33 mouse cellular contexts compared by ENCODE assay signal in the genomic region with DNA sequence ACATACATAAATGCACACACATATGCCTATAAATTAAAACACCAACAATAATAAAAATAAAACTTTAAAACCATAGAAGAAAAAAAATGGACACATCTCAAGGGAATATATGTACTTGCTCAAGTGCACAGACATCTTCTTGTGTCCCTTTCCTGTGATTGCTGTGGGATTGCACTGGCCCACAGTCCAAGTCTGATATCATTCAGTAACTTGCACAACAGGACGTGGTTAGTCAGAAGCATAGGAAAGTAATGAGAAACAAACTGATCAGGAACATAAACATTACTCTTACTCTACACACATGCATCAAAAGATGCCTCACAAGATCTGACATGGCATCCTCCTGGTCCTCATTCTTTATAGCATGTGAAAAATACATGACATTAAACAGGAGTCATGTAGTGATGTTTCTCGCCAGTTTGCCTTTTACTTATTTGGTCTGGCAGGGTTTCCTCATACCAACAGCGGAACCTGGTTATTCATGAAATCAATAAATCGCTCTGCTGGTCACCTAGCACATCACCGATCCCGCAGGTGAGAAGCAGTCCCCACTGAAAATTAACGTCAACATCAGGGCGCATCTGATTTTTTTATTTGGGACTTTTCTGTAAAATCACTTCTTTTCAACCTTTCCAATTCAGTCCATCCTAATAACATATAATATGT. TPM values are rescaled to one million over a fixed set of nuclear protein-coding genes. Genes with fewer than 3 reads are reported as not detected.
"Had no signal": no experiment of that assay in that cellular context is flagged by ENCODE, and none has a peak within 500 bp of the region (broad histone marks: within the 10 kb centered on the region; RNA-seq: fewer than 3 reads in every experiment).

No protein-coding gene starts in this region.

- H3K9ac ChIP-seq: limb, embryonic 12.5 days; limb, embryonic 13.5 days; limb, embryonic 15.5 days; liver, embryonic 13.5 days; liver, embryonic 14.5 days; liver, embryonic 15.5 days; lung, embryonic 14.5 days; lung, embryonic 15.5 days; midbrain, embryonic 12.5 days; midbrain, embryonic 13.5 days; midbrain, embryonic 15.5 days; neural tube, embryonic 12.5 days; neural tube, embryonic 13.5 days had no signal

- ATAC-seq: lung, postnatal 0 days; midbrain, embryonic 13.5 days; midbrain, embryonic 15.5 days; midbrain, embryonic 16.5 days had no signal

- H3K9me3 ChIP-seq: limb, embryonic 10.5 days; limb, embryonic 12.5 days; limb, embryonic 13.5 days; limb, embryonic 15.5 days; liver, embryonic 13.5 days; liver, embryonic 15.5 days; lung, embryonic 15.5 days; megakaryocyte, embryonic 14.5 days; midbrain, embryonic 12.5 days; midbrain, embryonic 13.5 days; midbrain, embryonic 15.5 days; neural tube, embryonic 12.5 days; neural tube, embryonic 13.5 days had no signal

- H3K4me1 ChIP-seq: limb, embryonic 10.5 days; limb, embryonic 12.5 days; limb, embryonic 13.5 days; limb, embryonic 15.5 days; liver, embryonic 13.5 days; liver, embryonic 15.5 days; lung, embryonic 15.5 days; megakaryocyte, embryonic 14.5 days; midbrain, embryonic 12.5 days; midbrain, embryonic 13.5 days; midbrain, embryonic 15.5 days; neural tube, embryonic 12.5 days; neural tube, embryonic 13.5 days had no signal

- H3K36me3 ChIP-seq: limb, embryonic 10.5 days; limb, embryonic 12.5 days; limb, embryonic 13.5 days; limb, embryonic 15.5 days; liver, embryonic 13.5 days; liver, embryonic 15.5 days; lung, embryonic 15.5 days; midbrain, embryonic 12.5 days; midbrain, embryonic 13.5 days; midbrain, embryonic 15.5 days; neural tube, embryonic 12.5 days; neural tube, embryonic 13.5 days had no signal

- H3K4me3 ChIP-seq: left cerebral cortex, adult 2 months; limb, embryonic 10.5 days; limb, embryonic 12.5 days; limb, embryonic 13.5 days; limb, embryonic 15.5 days; liver, embryonic 13.5 days; liver, embryonic 15.5 days; lung, embryonic 15.5 days; megakaryocyte, embryonic 14.5 days; midbrain, embryonic 12.5 days; midbrain, embryonic 13.5 days; midbrain, embryonic 15.5 days; myocyte; neural tube, embryonic 12.5 days; neural tube, embryonic 13.5 days had no signal

- H3K27me3 ChIP-seq: limb, embryonic 12.5 days; limb, embryonic 13.5 days; limb, embryonic 15.5 days; liver, embryonic 13.5 days; liver, embryonic 15.5 days; lung, embryonic 15.5 days; midbrain, embryonic 12.5 days; midbrain, embryonic 13.5 days; midbrain, embryonic 15.5 days; neural tube, embryonic 12.5 days; neural tube, embryonic 13.5 days had no signal

- DNase-seq: left cerebral cortex, postnatal 4 days; liver; liver, embryonic 13.5 days; lung, adult 18-20 months; lung, adult 2 months; lung, embryonic 14.5 days; lung, postnatal 10 days; lung, postnatal 14 days; lung, postnatal 36 days; lung, postnatal 4 days; midbrain, embryonic 14.5 days had no signal

- H3K4me2 ChIP-seq: limb, embryonic 12.5 days; limb, embryonic 13.5 days; limb, embryonic 15.5 days; liver, embryonic 13.5 days; liver, embryonic 15.5 days; lung, embryonic 14.5 days; lung, embryonic 15.5 days; midbrain, embryonic 12.5 days; midbrain, embryonic 13.5 days; midbrain, embryonic 15.5 days; neural tube, embryonic 12.5 days; neural tube, embryonic 13.5 days had no signal

- H3K27ac ChIP-seq: left cerebral cortex, adult 2 months; limb, embryonic 10.5 days; limb, embryonic 12.5 days; limb, embryonic 13.5 days; limb, embryonic 15.5 days; liver, embryonic 13.5 days; liver, embryonic 14.5 days; liver, embryonic 15.5 days; lung, embryonic 15.5 days; macrophage; midbrain, embryonic 12.5 days; midbrain, embryonic 13.5 days; midbrain, embryonic 15.5 days; neural tube, embryonic 12.5 days; neural tube, embryonic 13.5 days had no signal

RNA-seq across cellular contexts. Expression of gene Nrn1, which starts 54.1 kb away (rescaled TPM):
- total RNA-seq: megakaryocyte progenitor cell, adult 5-6 weeks; megakaryocyte, adult 5-6 weeks; megakaryocyte-erythroid progenitor cell, adult 5-6 weeks; monocyte, adult 5-6 weeks had no signal
- polyA plus RNA-seq: macrophage had no signal
